Mouse (Mus musculus): ENCODE data around the gene Rab5a.

Gene Rab5a

GRCm38 (mm10) chr17:53543591-53544324, 64.7 kb downstream of the Rab5a start:
- peak; percentile 34 to 36 for DNase-seq (ENCODE audit: low spot score in 2 of 2)

- no peak for DNase-seq (ENCODE audit: low spot score in 2 of 2)
These were observed 72.6 kb downstream of the Rab5a start for GRCm38 (mm10) chr17:53551306-53552299.

DNA sequence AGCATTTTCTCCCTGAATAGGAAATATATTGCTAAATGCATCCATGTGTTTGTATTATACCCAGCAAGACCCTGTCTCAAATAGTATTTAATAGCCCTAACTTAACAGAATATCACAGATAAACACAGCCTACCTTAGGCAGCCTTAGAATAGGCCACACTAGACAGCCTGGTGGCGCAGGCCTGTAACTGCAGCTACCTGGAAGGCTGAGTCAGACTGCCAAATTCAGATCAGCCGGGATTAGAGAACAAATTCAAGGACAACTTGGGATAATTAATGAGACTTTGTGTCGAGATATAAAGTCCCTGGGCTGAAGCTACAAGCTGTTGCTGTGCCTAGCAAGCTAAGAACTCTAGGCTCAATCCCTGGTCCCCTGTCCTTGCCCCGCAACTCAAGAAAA, 75.1 kb downstream of the Rab5a start:
- DNase-seq (ENCODE audit: low spot score in 2 of 2): no peak

GRCm38 (mm10) chr17:53554813-53555212, 75.8 kb downstream of the Rab5a start:
- no peak for DNase-seq (ENCODE audit: low spot score in 2 of 2)

Data from right cerebral cortex, postnatal 10 days (tissue).